Mouse (Mus musculus): ENCODE data around the gene Spire2.

Spire2 gene

DNA sequence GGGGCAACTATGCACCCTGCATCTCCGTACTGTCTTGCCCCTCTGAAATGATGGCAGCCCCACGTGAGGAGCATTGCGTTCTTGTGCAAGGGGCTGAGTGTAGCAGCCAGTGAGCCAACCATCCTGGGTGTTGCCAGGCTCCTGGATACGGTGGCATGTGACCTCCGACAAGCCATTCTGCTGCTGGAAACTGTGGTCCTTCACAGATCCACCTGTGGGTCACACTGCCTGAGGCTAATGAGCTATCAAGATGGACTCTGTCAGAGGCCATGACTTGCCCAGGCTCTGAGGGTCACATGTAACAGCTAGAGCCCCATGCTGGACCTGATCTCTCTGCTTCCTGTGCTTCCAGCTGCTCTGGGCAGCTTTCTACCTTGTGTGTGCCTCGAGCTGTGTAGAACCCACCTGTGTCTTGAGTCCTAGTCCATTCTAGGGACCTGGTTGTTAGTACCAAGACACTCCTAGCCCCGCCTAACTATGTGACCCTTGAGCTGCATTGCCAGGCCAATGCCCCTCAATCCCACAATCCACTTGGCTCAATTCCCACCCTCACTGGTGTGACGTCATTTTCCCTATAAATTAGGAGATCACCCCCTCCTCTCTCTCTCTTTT, 84.5 kb downstream of the Spire2 start:
- DNase-seq (ENCODE audit: low spot score): no peak

All from adipocyte (in vitro differentiated cells).